Mouse (Mus musculus): ENCODE results near the gene Susd6.

GRCm38 (mm10) chr12:80838271-80838670 is 48.0 kb downstream of the Susd6 start:
- TF ChIP-seq GATA1 (IDR thresholded peaks at IDR 0.05; ENCODE audit: borderline replicate concordance, low read length), result no peak
- no peak for TF ChIP-seq FLI1 (IDR thresholded peaks at IDR 0.05; ENCODE audit: low read length)
